Mouse (Mus musculus) lung, postnatal 10 days (tissue): ENCODE data around the gene Rap1a.
"Not testable (repeated sequence)": the region's sequence is repeated elsewhere in the genome, so short reads cannot be mapped to it uniquely, and the experiment has no call there.

Source experiments
- DNase-seq: peaks from one replicate; pipeline ENCODE4 v3.0.0; 2021

The Rap1a gene

GRCm38 (mm10) chr3:105712827-105713226, 88.3 kb downstream of the Rap1a start:
- DNase-seq, result no peak

- DNase-seq, result peak; percentile 68
These were observed 89.4 kb downstream of the Rap1a start for GRCm38 (mm10) chr3:105711741-105712140.

GRCm38 (mm10) chr3:105710246-105710645, 90.9 kb downstream of the Rap1a start:
- peak; percentile 55 for DNase-seq

GRCm38 (mm10) chr3:105707590-105707989, 93.5 kb downstream of the Rap1a start:
- DNase-seq, result no peak

GRCm38 (mm10) chr3:105706366-105707020, 94.6 kb downstream of the Rap1a start:
- peak; percentile 78 for DNase-seq

GRCm38 (mm10) chr3:105705561-105705960, 95.6 kb downstream of the Rap1a start:
- DNase-seq, result no peak

GRCm38 (mm10) chr3:105705061-105705549, 96.0 kb downstream of the Rap1a start:
- peak; percentile 62 for DNase-seq

- peak; percentile 89 for DNase-seq
These were observed 96.8 kb downstream of the Rap1a start, which contains the start of gene Inka2 for GRCm38 (mm10) chr3:105704031-105705008. Gene Inka2 (plus strand): TSS chr3:105704599.

- no peak for DNase-seq
These were observed 97.6 kb downstream of the Rap1a start for GRCm38 (mm10) chr3:105703571-105703970.

- DNase-seq, result no peak
These were observed 99.7 kb downstream of the Rap1a start for GRCm38 (mm10) chr3:105701399-105701798.

- DNase-seq, result not testable (repeated sequence)
These were observed 100.3 kb downstream of the Rap1a start for GRCm38 (mm10) chr3:105700786-105701185.

GRCm38 (mm10) chr3:105699241-105699933, 101.7 kb downstream of the Rap1a start:
- DNase-seq, result peak; percentile 37

- no peak for DNase-seq
These were observed 102.8 kb downstream of the Rap1a start for GRCm38 (mm10) chr3:105698311-105698710.

GRCm38 (mm10) chr3:105697148-105697441, 104.0 kb downstream of the Rap1a start:
- DNase-seq, result no peak

GRCm38 (mm10) chr3:105696387-105697147, 104.6 kb downstream of the Rap1a start:
- DNase-seq, result no peak

- peak; percentile 33 for DNase-seq
These were observed 105.4 kb downstream of the Rap1a start for GRCm38 (mm10) chr3:105695476-105696386.

GRCm38 (mm10) chr3:105693327-105694080, 107.6 kb downstream of the Rap1a start:
- no peak for DNase-seq

GRCm38 (mm10) chr3:105688536-105688935, 112.6 kb downstream of the Rap1a start:
- no peak for DNase-seq

GRCm38 (mm10) chr3:105687324-105688060, 113.6 kb downstream of the Rap1a start, which contains the start of gene Ddx20:
Gene Ddx20 (minus strand): TSS chr3:105687574.
- peak; percentile 98 for DNase-seq
